ENCODE assay signal across 25 mouse cellular contexts in genomic region chrX:42490336-42490735, GRCm38 (mm10). TPM values are rescaled to one million over a fixed set of nuclear protein-coding genes. Genes with fewer than 3 reads are reported as not detected.
DNase-seq lines count a peak whose midpoint lies in the region; ATAC-seq and TF ChIP-seq lines count a peak whose summit lies in the region.
"Had no signal": no experiment of that assay in that cellular context is flagged by ENCODE, and none has a peak within 500 bp of the region (broad histone marks: within the 10 kb centered on the region; RNA-seq: fewer than 3 reads in every experiment).

No protein-coding gene starts in this region.

- H3K27me3 ChIP-seq in E14TG2a.4 (ENCODE audit: insufficient read depth, low read length), result peaks cover 5% of the 10 kb centered on the region; the same call in 1 of the 2 replicates
- no peaks in the 10 kb centered on the region for H3K27me3 ChIP-seq in heart, embryonic 12.5 days (replicated peaks)
- H3K27me3 ChIP-seq in limb, embryonic 10.5 days (ENCODE audit: low read depth, poor library complexity, severe bottlenecking), result no peaks in the 10 kb centered on the region
- H3K27me3 ChIP-seq: hindbrain, embryonic 15.5 days; kidney, embryonic 15.5 days; liver, embryonic 15.5 days; neural tube, embryonic 12.5 days had no signal

- H3K36me3 ChIP-seq in E14TG2a.4 (ENCODE audit: insufficient read depth, low read length), result no peaks in the 10 kb centered on the region
- no peaks in the 10 kb centered on the region for H3K36me3 ChIP-seq in heart, embryonic 12.5 days
- H3K36me3 ChIP-seq in limb, embryonic 10.5 days, result no peaks in the 10 kb centered on the region
- H3K36me3 ChIP-seq: forebrain, embryonic 10.5 days; hindbrain, embryonic 15.5 days; kidney, embryonic 15.5 days; liver, embryonic 15.5 days; neural tube, embryonic 12.5 days had no signal

- no peaks in the 10 kb centered on the region for H3K4me1 ChIP-seq in E14TG2a.4 (replicated peaks; ENCODE audit: low read depth, low read length)
- H3K4me1 ChIP-seq in heart, embryonic 12.5 days (replicated peaks), result no peaks in the 10 kb centered on the region
- no peaks in the 10 kb centered on the region for H3K4me1 ChIP-seq in limb, embryonic 10.5 days
- H3K4me1 ChIP-seq: forebrain, embryonic 10.5 days; hindbrain, embryonic 15.5 days; kidney, embryonic 15.5 days; liver, embryonic 15.5 days; neural tube, embryonic 12.5 days had no signal

- WGBS in heart, embryonic 12.5 days, result 86% methylated on average over 8 of the region's 8 CpGs
- 96% methylated on average over 8 of the region's 8 CpGs for WGBS in limb, embryonic 10.5 days

- intact Hi-C loops in gastrocnemius, adult 2 months (cut with DNase I), result no loop called here

- H3K4me2 ChIP-seq in heart, embryonic 12.5 days, result no peak overlapping the region
- H3K4me2 ChIP-seq: hindbrain, embryonic 15.5 days; kidney, embryonic 15.5 days; liver, embryonic 15.5 days; midbrain, embryonic 11.5 days; neural tube, embryonic 12.5 days had no signal

- ATAC-seq in heart, embryonic 12.5 days (ENCODE audit: insufficient number of reproducible peaks, low FRiP score), result no peak
- ATAC-seq: intestine, embryonic 16.5 days; lung, postnatal 0 days had no signal

- no peak for TF ChIP-seq CTCF in E14TG2a.4 (conservative IDR thresholded peaks at IDR 0.05; ENCODE audit: low read length)
- no peak for TF ChIP-seq CTCF in gastrocnemius, adult 2 months (IDR thresholded peaks at IDR 0.05)

- no peak overlapping the region for H3K27ac ChIP-seq in heart, embryonic 12.5 days (ENCODE audit: poor library complexity, severe bottlenecking)
- H3K27ac ChIP-seq in limb, embryonic 10.5 days, result no peak overlapping the region
- H3K27ac ChIP-seq in gastrocnemius, adult 2 months, result no peak overlapping the region
- H3K27ac ChIP-seq: forebrain, embryonic 10.5 days; hindbrain, embryonic 15.5 days; kidney, embryonic 15.5 days; liver, embryonic 15.5 days; neural tube, embryonic 12.5 days had no signal

- peak overlapping the region; percentile 23; the same call in 1 of the 2 replicates for H3K4me3 ChIP-seq in E14TG2a.4 (replicated peaks; ENCODE audit: low read length)
- no peak overlapping the region for H3K4me3 ChIP-seq in heart, embryonic 12.5 days
- no peak overlapping the region for H3K4me3 ChIP-seq in limb, embryonic 10.5 days
- no peak overlapping the region for H3K4me3 ChIP-seq in gastrocnemius, adult 2 months
- H3K4me3 ChIP-seq: forebrain, embryonic 10.5 days; hindbrain, embryonic 15.5 days; kidney, embryonic 15.5 days; liver, embryonic 15.5 days; neural tube, embryonic 12.5 days had no signal

- no peak overlapping the region for H3K9ac ChIP-seq in heart, embryonic 12.5 days
- H3K9ac ChIP-seq: hindbrain, embryonic 15.5 days; kidney, embryonic 15.5 days; liver, embryonic 15.5 days; neural tube, embryonic 12.5 days had no signal

- no peaks in the 10 kb centered on the region; the same call in 1 of the 2 replicates for H3K9me3 ChIP-seq in E14TG2a.4 (ENCODE audit: low read length)
- no peaks in the 10 kb centered on the region for H3K9me3 ChIP-seq in heart, embryonic 12.5 days (replicated peaks)
- no peaks in the 10 kb centered on the region; the same call in 1 of the 2 replicates for H3K9me3 ChIP-seq in limb, embryonic 10.5 days (replicated peaks)
- H3K9me3 ChIP-seq: hindbrain, embryonic 15.5 days; kidney, embryonic 15.5 days; liver, embryonic 15.5 days; neural tube, embryonic 12.5 days had no signal

- DNase-seq in R1 (ENCODE audit: low read depth, low spot score), result peak; percentile 13
- DNase-seq in cerebellum, adult 9-10 months, result peak; percentile 60
- DNase-seq in layer of hippocampus, adult 8-10 months (ENCODE audit: low spot score in 2 of 2), result peak; percentile 5 to 11
- no peak for DNase-seq in limb, embryonic 10.5 days (ENCODE audit: low spot score)
- DNase-seq in gastrocnemius, adult 2 months, result no peak
- DNase-seq: adrenal gland, adult 8-10 months; gastrocnemius, postnatal 14 days; heart, adult 18-20 months; heart, postnatal 36 days; right cerebral cortex, adult 18-20 months; thymus, adult 18-20 months had no signal

RNA-seq across cellular contexts. Expression of gene Tex13c2, which starts 0.8 kb away (rescaled TPM):
- under 1 TPM in 3 of 4 experiments, not detected in 1; 0.18 to 0.40 (median 0.29) TPM for total RNA-seq in layer of hippocampus, adult 8-10 months (2022)
- polyA plus RNA-seq in heart, embryonic 12.5 days (2016; fragmentation: Nextera tagmentation; extraction: Ambion mirVana), result not detected in 2 replicates
- not detected in 2 replicates for polyA plus RNA-seq in limb, embryonic 10.5 days (2016; fragmentation: Nextera tagmentation; extraction: Ambion mirVana)
- not detected for total RNA-seq in gastrocnemius, adult 2 months (2021)
- total RNA-seq: adrenal gland, adult 8-10 months; gastrocnemius, postnatal 14 days; heart, adult 18-20 months; heart, postnatal 36 days had no signal
- polyA plus RNA-seq: forebrain, embryonic 10.5 days; heart, embryonic 14.5 days; hindbrain, embryonic 15.5 days; intestine, embryonic 16.5 days; kidney, embryonic 15.5 days; limb, embryonic 14.5 days; liver, embryonic 15.5 days; lung, postnatal 0 days; midbrain, embryonic 11.5 days; neural tube, embryonic 12.5 days; urinary bladder, adult 2 months had no signal

RNA-seq across cellular contexts. Expression of gene Sh2d1a, which starts 11.9 kb away (rescaled TPM):
- not detected for total RNA-seq in layer of hippocampus, adult 8-10 months (2022)
- not detected in 2 replicates for polyA plus RNA-seq in heart, embryonic 12.5 days (2016; fragmentation: Nextera tagmentation; extraction: Ambion mirVana)
- 0.05 TPM in 2 replicates for polyA plus RNA-seq in limb, embryonic 10.5 days (2016; fragmentation: Nextera tagmentation; extraction: Ambion mirVana)
- not detected for total RNA-seq in gastrocnemius, adult 2 months (2021)
- total RNA-seq: adrenal gland, adult 8-10 months; gastrocnemius, postnatal 14 days; heart, postnatal 36 days; layer of hippocampus, adult 18-20 months had no signal
- polyA plus RNA-seq: heart, embryonic 14.5 days; liver, embryonic 15.5 days; lung, postnatal 0 days had no signal

Comparison
In these comparisons a context has a peak if more than half of its experiments do, and no peak if none do; other contexts are left out.
1. DNase-seq: peak in R1 (single experiment), cerebellum, adult 9-10 months (single experiment) and layer of hippocampus, adult 8-10 months (2 of 2); none in limb, embryonic 10.5 days (single experiment) and gastrocnemius, adult 2 months (single experiment).